26 mouse cellular contexts compared by ENCODE assay signal in genomic region chr2:164445399-164446085, GRCm38 (mm10). TPM values are rescaled to one million over a fixed set of nuclear protein-coding genes. Genes with fewer than 3 reads are reported as not detected.
DNase-seq lines count a peak whose midpoint lies in the region; ATAC-seq and TF ChIP-seq lines count a peak whose summit lies in the region.
"Had no signal": no experiment of that assay in that cellular context is flagged by ENCODE, and none has a peak within 500 bp of the region (broad histone marks: within the 10 kb centered on the region; RNA-seq: fewer than 3 reads in every experiment).

No protein-coding gene starts in this region.

- WGBS in liver, adult 2 months, result 32% methylated on average over 3 of the region's 3 CpGs
- WGBS in liver, embryonic 11.5 days, result 69% methylated on average over 3 of the region's 3 CpGs
- 41% methylated on average over 3 of the region's 3 CpGs for WGBS in liver, embryonic 16.5 days (ENCODE audit: insufficient replicate concordance)

- H3K36me3 ChIP-seq in liver, adult 2 months (ENCODE audit: control insufficient read depth, insufficient read depth, low read length), result peaks cover 2% of the 10 kb centered on the region; the same call in 1 of the 2 replicates
- no peaks in the 10 kb centered on the region for H3K36me3 ChIP-seq in liver, embryonic 11.5 days (ENCODE audit: control insufficient read depth, insufficient read depth, low read length)
- no peaks in the 10 kb centered on the region for H3K36me3 ChIP-seq in liver, embryonic 16.5 days (ENCODE audit: control insufficient read depth, insufficient read depth)
- peaks cover 3% of the 10 kb centered on the region; the same call in 1 of the 2 replicates for H3K36me3 ChIP-seq in ES-E14 (ENCODE audit: control insufficient read depth, insufficient read depth, low read length, poor library complexity, severe bottlenecking)
- H3K36me3 ChIP-seq: embryonic facial prominence, embryonic 10.5 days; embryonic facial prominence, embryonic 12.5 days; forebrain, embryonic 15.5 days had no signal

- no peak for TF ChIP-seq POLR2A in liver, adult 2 months (IDR thresholded peaks at IDR 0.05; ENCODE audit: extremely low read depth, insufficient read depth, low read length)

- peaks cover 15% of the 10 kb centered on the region for H3K4me1 ChIP-seq in liver, adult 2 months (ENCODE audit: control insufficient read depth, insufficient read depth, low read length)
- H3K4me1 ChIP-seq in liver, embryonic 11.5 days (replicated peaks; ENCODE audit: control insufficient read depth, insufficient read depth, low read length), result no peaks in the 10 kb centered on the region; the same call in 1 of the 2 replicates
- no peaks in the 10 kb centered on the region; the same call in none of the 2 replicates for H3K4me1 ChIP-seq in liver, embryonic 16.5 days (ENCODE audit: control insufficient read depth, low read depth, low read length)
- H3K4me1 ChIP-seq in ES-E14 (ENCODE audit: control insufficient read depth in 2 of 2, insufficient read depth in 2 of 2, low read length in 2 of 2, poor library complexity in 1 of 2), result peaks cover 5 to 15% of the 10 kb centered on the region in 2 experiments

- no peak overlapping the region for H3K9ac ChIP-seq in liver, adult 2 months (ENCODE audit: low read depth, low read length)
- no peak overlapping the region for H3K9ac ChIP-seq in liver, embryonic 11.5 days (ENCODE audit: low read depth, low read length)
- no peak overlapping the region for H3K9ac ChIP-seq in liver, embryonic 16.5 days (ENCODE audit: low read depth, low read length)
- H3K9ac ChIP-seq in ES-E14 (ENCODE audit: insufficient read depth, low read depth, low read length, poor library complexity, severe bottlenecking), result no peak overlapping the region
- H3K9ac ChIP-seq: embryonic facial prominence, embryonic 12.5 days; forebrain, embryonic 13.5 days; forebrain, embryonic 15.5 days; forebrain, postnatal 0 days had no signal

- peaks cover 20% of the 10 kb centered on the region for H3K79me2 ChIP-seq in liver, adult 2 months (ENCODE audit: control insufficient read depth, insufficient read depth, low read length)

- H3K27me3 ChIP-seq in liver, adult 2 months (ENCODE audit: control insufficient read depth, insufficient read depth, low read length), result no peaks in the 10 kb centered on the region
- H3K27me3 ChIP-seq in liver, embryonic 11.5 days (replicated peaks; ENCODE audit: control insufficient read depth, insufficient read depth, low read length), result peaks cover 33% of the 10 kb centered on the region
- H3K27me3 ChIP-seq in liver, embryonic 16.5 days (ENCODE audit: control insufficient read depth, insufficient read depth, low read depth, low read length), result peaks cover 21% of the 10 kb centered on the region

- DNase-seq in liver, adult 2 months (ENCODE audit: extremely low read depth, low read depth, low spot score), result peak; percentile 99
- no peak for DNase-seq in liver, embryonic 11.5 days (ENCODE audit: low spot score)
- DNase-seq in liver (no peak), ES-E14 (ENCODE audit: low read depth, low spot score) (no peak)
- DNase-seq in layer of hippocampus, postnatal 10 days (ENCODE audit: low spot score in 2 of 2), result no peak
- DNase-seq: adrenal gland, adult 8-10 months; adrenal gland, postnatal 14 days; adrenal gland, postnatal 36 days; cerebellum, adult 11-12 months; cerebellum, adult 2 months; cerebellum, adult 9-10 months; cerebellum, postnatal 10 days; cerebellum, postnatal 25 days; forebrain, postnatal 0 days had no signal

- no peaks in the 10 kb centered on the region for H3K9me3 ChIP-seq in liver, embryonic 11.5 days (ENCODE audit: control insufficient read depth, low read length)
- H3K9me3 ChIP-seq in liver, embryonic 16.5 days (replicated peaks; ENCODE audit: control insufficient read depth, low read length), result no peaks in the 10 kb centered on the region
- H3K9me3 ChIP-seq in ES-E14 (ENCODE audit: control insufficient read depth, insufficient read depth, low read depth, low read length), result no peaks in the 10 kb centered on the region
- H3K9me3 ChIP-seq: embryonic facial prominence, embryonic 10.5 days; embryonic facial prominence, embryonic 12.5 days; forebrain, embryonic 13.5 days; forebrain, embryonic 15.5 days had no signal

- in situ Hi-C loops in ES-E14 (cut with MboI; ENCODE audit: low sequenced_read_pairs in 2 of 2, unreplicated experiment in 2 of 2), result no loop called here

- peak overlapping the region; percentile 81 for H3K27ac ChIP-seq in liver, adult 2 months (replicated peaks; ENCODE audit: insufficient read depth, low read depth, low read length)
- H3K27ac ChIP-seq in liver, embryonic 11.5 days (ENCODE audit: low read depth, low read length), result no peak overlapping the region
- H3K27ac ChIP-seq in liver, embryonic 16.5 days (ENCODE audit: low read length), result 0 out of 2 replicates have a peak overlapping the region, but pooled peaks have one; percentile 14
- peak overlapping the region; percentile 33; the same call in 1 of the 2 replicates for H3K27ac ChIP-seq in ES-E14 (ENCODE audit: insufficient read depth, low read depth, low read length, poor library complexity, severe bottlenecking)
- H3K27ac ChIP-seq: embryonic facial prominence, embryonic 10.5 days; embryonic facial prominence, embryonic 12.5 days; forebrain, embryonic 13.5 days; forebrain, embryonic 15.5 days had no signal

- no peak overlapping the region for H3K4me3 ChIP-seq in liver, adult 2 months (ENCODE audit: insufficient read depth, low read depth, low read length)
- no peak overlapping the region for H3K4me3 ChIP-seq in liver, embryonic 11.5 days (ENCODE audit: low read depth, low read length)
- no peak overlapping the region for H3K4me3 ChIP-seq in liver, embryonic 16.5 days (ENCODE audit: low read depth, low read length)
- H3K4me3 ChIP-seq in ES-E14 (ENCODE audit: insufficient read depth in 1 of 2, low read depth in 1 of 2, low read length in 2 of 2, poor library complexity in 1 of 2, severe bottlenecking in 1 of 2), result no peak overlapping the region
- H3K4me3 ChIP-seq: embryonic facial prominence, embryonic 10.5 days; embryonic facial prominence, embryonic 12.5 days; forebrain, embryonic 13.5 days; forebrain, embryonic 15.5 days had no signal

- no peak for TF ChIP-seq CTCF in liver, adult 2 months (IDR thresholded peaks at IDR 0.05; ENCODE audit: low read depth, low read length)

- no peak for ATAC-seq in liver, embryonic 11.5 days (replicated peaks; ENCODE audit: low FRiP score)
- no peak for ATAC-seq in liver, embryonic 16.5 days (ENCODE audit: low read depth)
- no peak for ATAC-seq in activated CD4-positive, CD25-positive, alpha-beta regulatory T cell, adult 4 months
- ATAC-seq: forebrain, embryonic 13.5 days; forebrain, embryonic 15.5 days; forebrain, postnatal 0 days had no signal

- H3K4me2 ChIP-seq in liver, embryonic 11.5 days, result no peak overlapping the region
- no peak overlapping the region for H3K4me2 ChIP-seq in liver, embryonic 16.5 days (ENCODE audit: low read depth, low read length)
- H3K4me2 ChIP-seq: embryonic facial prominence, embryonic 12.5 days; forebrain, embryonic 13.5 days; forebrain, embryonic 15.5 days had no signal

TF ChIP-seq in ES-E14, 5 proteins besides CTCF, POLR2A, EP300 and RAD21 (continues in another document):
- no peak for TF ChIP-seq CHD2 (IDR thresholded peaks at IDR 0.05; ENCODE audit: low read depth, low read length)

RNA-seq across cellular contexts. Expression of gene Sdc4, which starts 1.9 kb away (rescaled TPM):
- total RNA-seq in liver, adult 2 months (2014; rRNA removed), result 511 and 573 TPM in 2 replicates
- polyA plus RNA-seq in liver, adult 2 months (2012; rRNA removed), result 178 and 182 TPM in 2 replicates
- polyA plus RNA-seq in liver, embryonic 11.5 days (2014; fragmentation: Nextera tagmentation; extraction: Ambion mirVana), result 38.9 and 39.2 TPM in 2 replicates
- polyA plus RNA-seq in liver, embryonic 16.5 days (2015; fragmentation: Nextera tagmentation; extraction: Ambion mirVana), result 70.1 and 72.5 TPM in 2 replicates
- total RNA-seq in ES-E14 (2012; rRNA removed), result 102 and 172 TPM in 2 replicates
- 10 to 100 TPM; 74.2 to 83.4 TPM for total RNA-seq in layer of hippocampus, postnatal 10 days (2021)
- polyA plus RNA-seq in activated CD4-positive, CD25-positive, alpha-beta regulatory T cell, adult 4 months (2017; shearing (Covaris generic)), result 10 to 100 TPM; 13.8 to 23.7 TPM
- total RNA-seq: MEL had no signal

RNA-seq across cellular contexts. Expression of gene Sys1, which starts 11.2 kb away (rescaled TPM):
- 33.7 and 40.9 TPM in 2 replicates for total RNA-seq in liver, adult 2 months (2014; rRNA removed)
- polyA plus RNA-seq in liver, adult 2 months (2012; rRNA removed), result 145 and 157 TPM in 2 replicates
- polyA plus RNA-seq in liver, embryonic 11.5 days (2014; fragmentation: Nextera tagmentation; extraction: Ambion mirVana), result 49.1 and 52.8 TPM in 2 replicates
- 24.5 and 24.8 TPM in 2 replicates for polyA plus RNA-seq in liver, embryonic 16.5 days (2015; fragmentation: Nextera tagmentation; extraction: Ambion mirVana)
- total RNA-seq in ES-E14 (2012; rRNA removed), result 47.6 and 51.1 TPM in 2 replicates
- 10 to 100 TPM; 43.9 to 45.8 TPM for total RNA-seq in layer of hippocampus, postnatal 10 days (2021)
- 10 to 100 TPM; 29.7 to 33.4 TPM for polyA plus RNA-seq in activated CD4-positive, CD25-positive, alpha-beta regulatory T cell, adult 4 months (2017; shearing (Covaris generic))

RNA-seq across cellular contexts. Expression of gene Gm20458, which starts 15.2 kb away (rescaled TPM):
- total RNA-seq in liver, adult 2 months (2014; rRNA removed), result 0.46 TPM in 1 of 2 replicates, not detected in the other
- 11.7 and 14.2 TPM in 2 replicates for polyA plus RNA-seq in liver, adult 2 months (2012; rRNA removed)
- polyA plus RNA-seq in liver, embryonic 11.5 days (2014; fragmentation: Nextera tagmentation; extraction: Ambion mirVana), result 4.4 and 7.4 TPM in 2 replicates
- 4.6 and 5.6 TPM in 2 replicates for polyA plus RNA-seq in liver, embryonic 16.5 days (2015; fragmentation: Nextera tagmentation; extraction: Ambion mirVana)
- total RNA-seq in ES-E14 (2012; rRNA removed), result 2.1 TPM in 1 of 2 replicates, not detected in the other
- total RNA-seq in layer of hippocampus, postnatal 10 days (2021), result 10 to 100 TPM in 1 of 2 experiments, 1 to 10 TPM in 1; 4.1 to 17.9 TPM
- 1 to 10 TPM in 1 of 2 experiments, not detected in 1; 3.7 TPM for polyA plus RNA-seq in activated CD4-positive, CD25-positive, alpha-beta regulatory T cell, adult 4 months (2017; shearing (Covaris generic))

RNA-seq across cellular contexts. Expression of gene Trp53tg5, which starts 28.0 kb away (rescaled TPM):
- not detected in 2 replicates for total RNA-seq in liver, adult 2 months (2014; rRNA removed)
- polyA plus RNA-seq in liver, adult 2 months (2012; rRNA removed), result not detected in 2 replicates
- polyA plus RNA-seq in liver, embryonic 11.5 days (2014; fragmentation: Nextera tagmentation; extraction: Ambion mirVana), result not detected in 2 replicates
- not detected in 2 replicates for polyA plus RNA-seq in liver, embryonic 16.5 days (2015; fragmentation: Nextera tagmentation; extraction: Ambion mirVana)
- 0.22 and 0.26 TPM in 2 replicates for total RNA-seq in ES-E14 (2012; rRNA removed)
- total RNA-seq in layer of hippocampus, postnatal 10 days (2021), result not detected
- under 1 TPM in 1 of 2 experiments, not detected in 1; 0.37 TPM for polyA plus RNA-seq in activated CD4-positive, CD25-positive, alpha-beta regulatory T cell, adult 4 months (2017; shearing (Covaris generic))
- total RNA-seq: adrenal gland, adult 18-20 months; adrenal gland, adult 8-10 months; adrenal gland, postnatal 14 days; adrenal gland, postnatal 36 days; forebrain, postnatal 0 days; MEL had no signal
- polyA plus RNA-seq: C2C12; cerebellum, adult 2 months; cortical plate, adult 2 months; embryonic facial prominence, embryonic 10.5 days; embryonic facial prominence, embryonic 12.5 days; embryonic facial prominence, embryonic 14.5 days; forebrain, embryonic 11.5 days; forebrain, embryonic 13.5 days; forebrain, embryonic 15.5 days; forebrain, postnatal 0 days had no signal

RNA-seq across cellular contexts. Expression of gene Dbndd2, which starts 40.4 kb away (rescaled TPM):
- total RNA-seq in liver, adult 2 months (2014; rRNA removed), result 8.1 and 10.1 TPM in 2 replicates
- 7.6 and 9.5 TPM in 2 replicates for polyA plus RNA-seq in liver, adult 2 months (2012; rRNA removed)
- 2.1 TPM in 2 replicates for polyA plus RNA-seq in liver, embryonic 11.5 days (2014; fragmentation: Nextera tagmentation; extraction: Ambion mirVana)
- polyA plus RNA-seq in liver, embryonic 16.5 days (2015; fragmentation: Nextera tagmentation; extraction: Ambion mirVana), result 1.5 and 2.7 TPM in 2 replicates
- total RNA-seq in ES-E14 (2012; rRNA removed), result 2.9 and 4.2 TPM in 2 replicates
- total RNA-seq in layer of hippocampus, postnatal 10 days (2021), result 10 to 100 TPM; 58.9 to 61.0 TPM
- polyA plus RNA-seq in activated CD4-positive, CD25-positive, alpha-beta regulatory T cell, adult 4 months (2017; shearing (Covaris generic)), result 1 to 10 TPM; 2.1 to 6.8 TPM
